Mouse (Mus musculus) forebrain, embryonic 10.5 days (tissue): Measurements from ENCODE around the gene Trpc4. TPM values are rescaled to one million over a fixed set of nuclear protein-coding genes. Genes with fewer than 3 reads are reported as not detected.

Experiments
- DNase-seq: peaks from one replicate; pipeline ENCODE4 v3.0.0-alpha.2; 2017; ENCODE audit warnings: low spot score; ENCODE audit errors: extremely low spot score
- H3K27ac ChIP-seq: fragments of 300-500 bp; sonication (generic); 2 replicates; pipeline ENCODE4 v1.5.1; 2016; ENCODE audit warnings: mild to moderate bottlenecking
- H3K27me3 ChIP-seq: fragments of 300-500 bp; sonication (generic); 2 replicates; pipeline ENCODE4 v1.6.1; 2016; ENCODE audit warnings: mild to moderate bottlenecking; ENCODE audit not compliant: poor library complexity, severe bottlenecking
- H3K36me3 ChIP-seq: fragments of 300-500 bp; sonication (generic); replicated peaks from 2 replicates; pipeline ENCODE4 v1.6.1; 2016; ENCODE audit warnings: mild to moderate bottlenecking, moderate library complexity
- H3K4me1 ChIP-seq: fragments of 300-500 bp; sonication (generic); 2 replicates; pipeline ENCODE4 v1.6.1; 2016
- H3K4me3 ChIP-seq: fragments of 300-500 bp; sonication (generic); 2 replicates; pipeline ENCODE4 v1.5.1; 2016; ENCODE audit warnings: mild to moderate bottlenecking, moderate library complexity
- H3K9me3 ChIP-seq: fragments of 300-500 bp; sonication (generic); 2 replicates; pipeline ENCODE4 v1.6.1; 2016; ENCODE audit warnings: mild to moderate bottlenecking, moderate library complexity
- WGBS: fragments of 180-500 bp; shearing (Covaris S2); methylation state at CpG from one replicate; pipeline ENCODE4 v1.1.7; 2016; 5-methylcytosine and 5-hydroxymethylcytosine counted together
- polyA plus RNA-seq: library from polyadenylated mRNA; unstranded; fragments of >200 nt; fragmentation: Nextera tagmentation; extraction: Ambion mirVana; gene quantifications from 2 replicates; pipeline ENCODE4 v1.2.1, GENCODE M21; 2016

The Trpc4 gene
- polyA plus RNA-seq, 1 experiment from 2014 or later: 0.40 TPM

- no peak overlapping the region for H3K4me3 ChIP-seq
- H3K27ac ChIP-seq: no peak overlapping the region
- WGBS: 51% methylated on average over 5 of the region's 5 CpGs
- no peak for DNase-seq
- no peaks in the 10 kb centered on the region for H3K4me1 ChIP-seq
- no peaks in the 10 kb centered on the region for H3K9me3 ChIP-seq
- H3K36me3 ChIP-seq: no peaks in the 10 kb centered on the region
- no peaks in the 10 kb centered on the region for H3K27me3 ChIP-seq
Measured at GRCm38 (mm10) chr3:54310604-54311003, 154.8 kb downstream of the Trpc4 start.

DNA sequence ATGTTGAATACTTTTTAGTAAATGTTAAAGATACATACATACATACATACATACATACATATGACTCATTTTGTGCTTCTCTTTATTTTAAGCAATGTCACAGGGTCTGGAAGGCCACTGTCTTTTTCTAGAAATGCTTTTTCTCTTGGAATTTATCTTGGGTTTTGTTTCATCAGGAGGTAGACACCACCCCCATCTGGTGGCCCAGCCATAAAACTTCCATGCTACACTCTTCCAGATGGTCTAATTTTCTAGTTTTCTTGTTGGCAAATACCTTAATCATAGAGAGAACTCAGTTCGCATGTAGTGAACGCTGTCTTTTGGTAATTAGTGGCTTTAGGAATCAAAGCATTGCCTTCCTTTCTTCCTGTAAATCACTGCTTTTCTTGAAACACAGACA is 158.2 kb downstream of the Trpc4 start:
- H3K27me3 ChIP-seq: no peaks in the 10 kb centered on the region
- 91% methylated on average over 2 of the region's 2 CpGs for WGBS
- no peaks in the 10 kb centered on the region for H3K36me3 ChIP-seq
- H3K4me3 ChIP-seq: no peak overlapping the region
- no peak overlapping the region for H3K27ac ChIP-seq
- H3K4me1 ChIP-seq: no peaks in the 10 kb centered on the region
- DNase-seq: no peak
- no peaks in the 10 kb centered on the region for H3K9me3 ChIP-seq

GRCm38 (mm10) chr3:54352891-54353652 is 197.2 kb downstream of the Trpc4 start:
- H3K9me3 ChIP-seq: no peaks in the 10 kb centered on the region
- 33% methylated on average over 9 of the region's 9 CpGs for WGBS
- H3K27ac ChIP-seq: no peak overlapping the region
- no peaks in the 10 kb centered on the region for H3K27me3 ChIP-seq
- H3K36me3 ChIP-seq: no peaks in the 10 kb centered on the region
- DNase-seq: peak; percentile 57
- H3K4me1 ChIP-seq: no peaks in the 10 kb centered on the region
- no peak overlapping the region for H3K4me3 ChIP-seq

GRCm38 (mm10) chr3:54357561-54357960 is 201.7 kb downstream of the Trpc4 start:
- Histone ChIP-seq H3K27me3 (no peaks in the 10 kb centered on the region), H3K4me3 (no peak overlapping the region), H3K9me3 (no peaks in the 10 kb centered on the region), H3K27ac (no peak overlapping the region), H3K4me1 (0 out of 2 replicates have a peak, but pooled peaks cover 4% of the 10 kb centered on the region), H3K36me3 (no peaks in the 10 kb centered on the region)
- WGBS: 79% methylated on average over 3 of the region's 3 CpGs
- DNase-seq: no peak

DNA sequence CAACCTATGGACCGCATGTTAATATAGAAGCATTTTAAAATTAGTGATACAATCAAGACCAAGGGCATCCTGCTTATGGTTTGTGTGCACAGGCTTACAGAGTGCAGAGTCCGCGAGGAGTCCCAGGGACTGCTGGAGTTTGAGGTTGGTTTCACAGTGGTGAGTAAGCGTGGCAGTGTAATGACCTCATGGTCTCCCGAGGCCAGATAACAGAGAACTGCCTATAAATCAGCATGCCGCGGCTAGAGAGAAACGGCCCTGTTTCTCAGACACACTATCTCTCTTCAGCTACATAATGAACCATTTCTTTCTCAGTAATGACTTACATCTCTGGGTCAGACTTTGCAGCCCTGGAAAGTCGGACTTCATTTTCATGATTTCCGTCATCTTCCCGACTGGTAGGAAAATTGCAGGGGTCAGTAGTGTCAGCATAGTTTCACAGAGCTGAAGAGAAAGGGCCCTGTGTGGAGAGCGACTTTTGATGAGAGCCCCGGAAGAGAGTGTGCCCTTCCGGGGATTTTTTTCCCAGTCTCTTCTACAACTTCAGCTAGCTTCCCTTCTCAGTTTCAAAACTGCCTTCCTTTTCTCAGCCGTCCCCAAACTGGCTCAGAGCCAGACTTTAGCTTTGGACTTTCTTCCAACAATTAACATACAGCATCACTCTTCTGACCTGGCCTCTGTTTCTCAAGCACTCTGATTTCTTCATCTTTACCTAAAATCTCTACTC is 202.8 kb downstream of the Trpc4 start:
- Histone ChIP-seq H3K27me3 (no peaks in the 10 kb centered on the region), H3K4me1 (0 out of 2 replicates have a peak, but pooled peaks cover 4% of the 10 kb centered on the region), H3K27ac (no peak overlapping the region), H3K9me3 (no peaks in the 10 kb centered on the region), H3K36me3 (no peaks in the 10 kb centered on the region), H3K4me3 (no peak overlapping the region)
- DNase-seq: no peak
- WGBS: 71% methylated on average over 15 of the region's 15 CpGs

- Histone ChIP-seq H3K36me3 (no peaks in the 10 kb centered on the region), H3K4me3 (no peak within 1 kb of the TSS), H3K9me3 (no peaks in the 10 kb centered on the region), H3K27ac (no peak within 1 kb of the TSS), H3K27me3 (no peaks in the 10 kb centered on the region), H3K4me1 (0 out of 2 replicates have a peak, but pooled peaks cover 4% of the 10 kb centered on the region)
- WGBS: 63% methylated on average over 6 of the region's 6 CpGs
- no peak for DNase-seq
Measured at GRCm38 (mm10) chr3:54360897-54361296, 205.1 kb downstream of the Trpc4 start, which contains the start of gene Postn. TSS of gene Postn (plus strand) at chr3:54361109.

DNA sequence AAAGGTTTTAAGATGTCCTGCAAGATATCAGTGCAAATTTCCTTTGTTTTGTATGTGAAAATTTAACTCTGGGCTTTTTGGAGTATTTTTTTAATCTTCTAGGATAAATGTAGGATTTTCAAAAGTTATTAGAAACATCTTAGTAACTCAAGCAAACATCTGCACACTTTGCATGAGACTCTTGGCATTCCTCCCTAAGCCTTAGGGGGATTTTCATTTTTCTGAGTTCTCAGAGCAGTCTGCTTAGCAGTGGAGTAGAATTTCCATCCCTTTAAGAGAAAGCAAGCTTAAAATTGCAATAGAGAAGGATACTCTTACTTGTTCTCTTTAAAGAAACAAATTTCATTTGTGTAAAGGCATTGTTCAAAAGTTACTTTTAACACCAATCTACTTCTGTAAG is 205.8 kb downstream of the Trpc4 start:
- DNase-seq: no peak
- Histone ChIP-seq H3K4me1 (0 out of 2 replicates have a peak, but pooled peaks cover 4% of the 10 kb centered on the region), H3K27ac (no peak overlapping the region), H3K9me3 (no peaks in the 10 kb centered on the region), H3K27me3 (no peaks in the 10 kb centered on the region), H3K4me3 (no peak overlapping the region), H3K36me3 (no peaks in the 10 kb centered on the region)

Other genes starting within 250 kb of the Trpc4 start
- 3.7 and 3.8 TPM in 2 replicates for gene Postn, start 205.1 kb downstream of the Trpc4 start, polyA plus RNA-seq